Mouse (Mus musculus) forebrain, embryonic 11.5 days (tissue): ENCODE measurements around the gene Kcnj6. TPM values are rescaled to one million over a fixed set of nuclear protein-coding genes. Genes with fewer than 3 reads are reported as not detected.
A peak's percentile ranks its signal among the peaks of the same experiment; 100 is the strongest.

Source experiments
- ATAC-seq: fragments of 200-750 bp; cut with Nextera tagmentation; replicated peaks from 2 replicates; pipeline ENCODE4 v1.8.0; 2017; ENCODE audit warnings: moderate TSS enrichment; ENCODE audit not compliant: low FRiP score
- DNase-seq: peaks from one replicate; pipeline ENCODE4 v3.0.0-alpha.2; 2017; ENCODE audit warnings: low spot score
- H3K27ac ChIP-seq: fragments of 300-500 bp; sonication (generic); 2 replicates; pipeline ENCODE4 v1.5.1; 2014; ENCODE audit warnings: low read depth, low read length
- H3K27me3 ChIP-seq: fragments of 300-500 bp; sonication (generic); 2 replicates; pipeline ENCODE4 v1.6.1; 2014; ENCODE audit warnings: mild to moderate bottlenecking, low read length, mixed read lengths; ENCODE audit not compliant: control insufficient read depth, insufficient read depth
- H3K36me3 ChIP-seq: fragments of 300-500 bp; sonication (generic); 2 replicates; pipeline ENCODE4 v1.6.1; 2014; ENCODE audit warnings: mild to moderate bottlenecking, low read length, moderate library complexity, mixed read lengths; ENCODE audit not compliant: control insufficient read depth, insufficient read depth
- H3K4me1 ChIP-seq: fragments of 300-500 bp; sonication (generic); replicated peaks from 2 replicates; pipeline ENCODE4 v1.6.1; 2014; ENCODE audit warnings: low read length, mixed read lengths; ENCODE audit not compliant: control insufficient read depth, insufficient read depth
- H3K4me2 ChIP-seq: fragments of 300-500 bp; sonication (generic); 2 replicates; pipeline ENCODE4 v1.6.1; 2014; ENCODE audit warnings: low read depth, mild to moderate bottlenecking, low read length, moderate library complexity, mixed read lengths; ENCODE audit not compliant: severe bottlenecking
- H3K4me3 ChIP-seq: fragments of 300-500 bp; sonication (generic); 2 replicates; pipeline ENCODE4 v1.5.1; 2014; ENCODE audit warnings: low read depth, low read length
- H3K9ac ChIP-seq: fragments of 300-500 bp; sonication (generic); 2 replicates; pipeline ENCODE4 v1.6.1; 2014; ENCODE audit warnings: low read length
- H3K9me3 ChIP-seq: fragments of 300-500 bp; sonication (generic); 2 replicates; pipeline ENCODE4 v1.6.1; 2016; ENCODE audit warnings: low read length, mixed read lengths; ENCODE audit not compliant: control insufficient read depth
- WGBS: fragments of 180-500 bp; shearing (Covaris S2); extraction: QIAGEN DNeasy Blood & Tissue Kit; methylation state at CpG from one replicate; pipeline ENCODE4 v1.1.7; 2014; 5-methylcytosine and 5-hydroxymethylcytosine counted together
- polyA plus RNA-seq: library from polyadenylated mRNA; unstranded; fragments of >200 nt; fragmentation: Nextera tagmentation; extraction: Ambion mirVana; gene quantifications from 2 replicates; pipeline ENCODE4 v1.2.1, GENCODE M21; 2014

Kcnj6 gene
- polyA plus RNA-seq, 1 experiment from 2014 or later, result 0.27 TPM

GRCm38 (mm10) chr16:94793041-94793440, 204.5 kb downstream of the Kcnj6 start:
- Histone ChIP-seq H3K27me3 (no peaks in the 10 kb centered on the region), H3K4me1 (no peaks in the 10 kb centered on the region), H3K4me2 (no peak overlapping the region), H3K36me3 (no peaks in the 10 kb centered on the region), H3K9ac (no peak overlapping the region), H3K4me3 (no peak overlapping the region), H3K9me3 (no peaks in the 10 kb centered on the region), H3K27ac (no peak overlapping the region)
- DNase-seq (no peak), ATAC-seq (no peak)
- 82% methylated on average over 7 of the region's 7 CpGs for WGBS

- Histone ChIP-seq H3K9ac (no peak overlapping the region), H3K4me1 (no peaks in the 10 kb centered on the region), H3K36me3 (no peaks in the 10 kb centered on the region), H3K9me3 (no peaks in the 10 kb centered on the region), H3K4me2 (no peak overlapping the region), H3K27ac (no peak overlapping the region), H3K27me3 (no peaks in the 10 kb centered on the region), H3K4me3 (no peak overlapping the region)
- 21% methylated on average over 6 of the region's 6 CpGs for WGBS
- DNase-seq, result no peak
- no peak for ATAC-seq
Observed at GRCm38 (mm10) chr16:94789958-94790357, 207.5 kb downstream of the Kcnj6 start.

DNA sequence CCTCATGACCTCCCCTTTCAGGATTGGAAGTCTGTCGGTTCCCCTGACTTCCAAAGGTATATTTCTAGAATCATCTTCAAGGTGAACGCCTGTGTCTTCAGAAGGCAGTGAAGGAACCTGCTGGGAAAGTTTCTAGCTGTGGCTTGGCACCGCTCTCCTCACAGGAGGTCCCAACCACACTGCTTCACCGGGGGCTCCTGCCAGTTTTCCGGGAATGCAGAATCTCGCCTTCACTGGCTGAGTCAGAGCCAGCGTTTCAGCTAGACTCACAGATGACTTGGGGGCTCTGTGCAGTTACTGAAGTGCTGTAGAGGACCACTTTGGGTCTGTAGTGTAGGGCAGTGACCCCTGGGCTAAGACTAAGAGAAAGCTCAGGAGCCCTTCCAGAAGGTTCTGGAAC, 208.8 kb downstream of the Kcnj6 start:
- Histone ChIP-seq H3K4me2 (no peak overlapping the region), H3K27me3 (no peaks in the 10 kb centered on the region), H3K36me3 (no peaks in the 10 kb centered on the region), H3K9me3 (no peaks in the 10 kb centered on the region), H3K27ac (no peak overlapping the region), H3K4me3 (no peak overlapping the region), H3K9ac (no peak overlapping the region), H3K4me1 (no peaks in the 10 kb centered on the region)
- WGBS, result 86% methylated on average over 7 of the region's 7 CpGs
- ATAC-seq, result no peak
- DNase-seq, result peak; percentile 20

- DNase-seq, result peak; percentile 84
- no peak overlapping the region for H3K27ac ChIP-seq
- no peak overlapping the region for H3K9ac ChIP-seq
- H3K4me1 ChIP-seq, result no peaks in the 10 kb centered on the region
- ATAC-seq, result no peak
- H3K4me3 ChIP-seq, result no peak overlapping the region
- no peak overlapping the region for H3K4me2 ChIP-seq
- 5% methylated on average over 16 of the region's 16 CpGs for WGBS
- H3K27me3 ChIP-seq, result no peaks in the 10 kb centered on the region
- no peaks in the 10 kb centered on the region for H3K36me3 ChIP-seq
- no peaks in the 10 kb centered on the region for H3K9me3 ChIP-seq
Observed at GRCm38 (mm10) chr16:94788165-94788564, 209.3 kb downstream of the Kcnj6 start.

DNA sequence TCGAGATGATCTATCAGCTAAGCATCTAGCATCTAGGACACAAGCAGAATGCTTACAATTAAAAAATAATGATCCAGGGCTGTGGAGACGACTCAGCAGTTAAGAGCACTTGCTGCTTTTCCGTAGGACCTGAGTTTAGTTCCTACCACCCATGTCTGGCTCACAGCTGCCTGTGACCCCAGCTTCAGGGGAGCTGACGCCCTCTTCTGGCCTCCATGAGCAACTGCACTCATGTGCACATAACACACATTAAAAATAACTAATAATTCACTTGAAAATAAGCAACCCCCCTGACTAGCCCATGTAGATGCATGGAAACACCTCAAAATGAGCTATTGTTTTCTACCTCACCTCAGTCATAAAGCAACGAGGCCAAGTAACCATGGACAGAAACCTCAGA, 211.6 kb downstream of the Kcnj6 start:
- H3K4me1 ChIP-seq, result no peaks in the 10 kb centered on the region
- no peak overlapping the region for H3K27ac ChIP-seq
- H3K36me3 ChIP-seq, result no peaks in the 10 kb centered on the region
- no peaks in the 10 kb centered on the region for H3K9me3 ChIP-seq
- no peaks in the 10 kb centered on the region for H3K27me3 ChIP-seq
- no peak for DNase-seq
- no peak overlapping the region for H3K4me3 ChIP-seq
- H3K4me2 ChIP-seq, result no peak overlapping the region
- H3K9ac ChIP-seq, result no peak overlapping the region
- 82% methylated on average over 5 of the region's 5 CpGs for WGBS
- no peak for ATAC-seq

DNA sequence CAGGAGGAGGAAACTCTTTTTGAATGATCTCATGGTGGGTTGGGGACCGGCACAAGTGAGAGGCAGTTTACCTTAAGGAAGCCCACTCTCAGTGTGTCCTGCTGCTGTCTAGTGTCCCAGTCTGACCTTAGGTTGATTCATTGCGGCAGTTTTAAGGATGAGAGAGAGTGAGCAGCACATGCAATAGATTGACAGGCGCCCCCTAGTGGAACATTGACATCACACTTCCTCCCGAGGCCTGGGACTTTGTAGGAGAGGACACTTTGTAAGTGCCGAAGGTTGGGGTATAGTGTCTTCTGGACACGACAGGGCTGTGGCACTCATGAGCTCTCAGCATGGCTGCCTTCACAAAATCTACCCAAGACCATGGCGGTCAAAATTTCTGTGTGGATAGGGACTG, 213.8 kb downstream of the Kcnj6 start:
- no peaks in the 10 kb centered on the region for H3K27me3 ChIP-seq
- H3K9me3 ChIP-seq, result no peaks in the 10 kb centered on the region
- H3K36me3 ChIP-seq, result no peaks in the 10 kb centered on the region
- H3K4me1 ChIP-seq, result no peaks in the 10 kb centered on the region
- H3K9ac ChIP-seq, result no peak overlapping the region
- 63% methylated on average over 7 of the region's 7 CpGs for whole genome bisulfite sequencing
- no peak overlapping the region for H3K4me3 ChIP-seq
- no peak overlapping the region for H3K4me2 ChIP-seq
- ATAC-seq (no peak), DNase-seq (peak; percentile 50)
- H3K27ac ChIP-seq, result no peak overlapping the region

GRCm38 (mm10) chr16:94782110-94782946, 215.2 kb downstream of the Kcnj6 start:
- no peak overlapping the region for H3K9ac ChIP-seq
- peak; percentile 32 for DNase-seq
- WGBS, result 85% methylated on average over 24 of the region's 24 CpGs
- no peaks in the 10 kb centered on the region for H3K9me3 ChIP-seq
- no peak overlapping the region for H3K27ac ChIP-seq
- H3K27me3 ChIP-seq, result no peaks in the 10 kb centered on the region
- no peaks in the 10 kb centered on the region for H3K36me3 ChIP-seq
- H3K4me1 ChIP-seq, result no peaks in the 10 kb centered on the region
- H3K4me3 ChIP-seq, result no peak overlapping the region
- H3K4me2 ChIP-seq, result no peak overlapping the region
- no peak for ATAC-seq

DNA sequence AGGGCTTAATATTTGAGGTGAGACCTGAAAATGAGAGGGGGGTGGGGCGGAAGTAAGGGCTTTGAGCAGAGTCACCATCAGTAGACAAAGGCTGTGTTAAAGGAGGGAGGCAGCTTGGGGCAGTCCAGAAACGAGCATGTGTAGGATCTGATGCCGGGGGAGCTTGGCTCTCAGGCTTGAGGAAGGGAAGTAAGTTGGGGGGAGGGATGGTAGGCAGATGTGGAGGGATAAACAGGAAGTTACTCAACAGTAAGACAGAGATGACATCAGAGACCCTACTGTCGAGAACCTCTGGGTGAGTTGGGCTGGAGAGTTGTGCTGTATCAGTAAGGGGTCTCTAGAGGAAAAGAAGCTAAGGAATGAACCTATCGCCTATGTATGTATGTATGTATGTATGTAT, 223.6 kb downstream of the Kcnj6 start:
- no peak for ATAC-seq

DNA sequence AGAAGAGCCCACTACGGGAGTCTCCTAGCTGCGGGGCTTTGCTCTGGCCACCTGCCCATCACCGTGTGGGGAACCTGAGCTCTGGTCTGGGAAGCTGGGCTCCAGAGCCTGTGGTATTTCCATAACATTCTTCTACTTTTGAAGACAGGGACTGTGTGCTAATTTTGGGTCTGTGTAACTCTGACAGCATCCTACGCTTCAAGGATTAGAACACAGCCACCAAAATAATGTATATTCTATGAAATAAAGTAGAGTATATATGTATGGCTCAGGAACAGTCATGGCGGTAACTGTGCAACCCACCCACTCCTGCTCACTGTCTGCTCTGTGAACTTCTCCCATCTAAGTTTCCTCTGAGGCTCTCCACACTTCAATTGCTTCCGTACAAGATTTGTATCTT, 229.9 kb downstream of the Kcnj6 start:
- no peaks in the 10 kb centered on the region for H3K27me3 ChIP-seq
- 87% methylated on average over 6 of the region's 6 CpGs for WGBS
- no peak for DNase-seq
- H3K4me2 ChIP-seq, result no peak overlapping the region
- no peaks in the 10 kb centered on the region for H3K9me3 ChIP-seq
- H3K4me3 ChIP-seq, result no peak overlapping the region
- no peaks in the 10 kb centered on the region for H3K36me3 ChIP-seq
- no peak for ATAC-seq
- no peaks in the 10 kb centered on the region for H3K4me1 ChIP-seq
- H3K9ac ChIP-seq, result no peak overlapping the region
- H3K27ac ChIP-seq, result no peak overlapping the region

More for the DNA sequence above, 223.6 kb downstream of the Kcnj6 start:
- H3K9me3 ChIP-seq, result no peaks in the 10 kb centered on the region
- WGBS, result 78% methylated on average over 5 of the region's 5 CpGs
- no peaks in the 10 kb centered on the region for H3K4me1 ChIP-seq
- H3K36me3 ChIP-seq, result no peaks in the 10 kb centered on the region
- H3K4me2 ChIP-seq, result no peak overlapping the region
- H3K27ac ChIP-seq, result no peak overlapping the region
- DNase-seq, result no peak
- H3K4me3 ChIP-seq, result no peak overlapping the region
- H3K27me3 ChIP-seq, result no peaks in the 10 kb centered on the region
- no peak overlapping the region for H3K9ac ChIP-seq
